Mouse (Mus musculus) 416B (cell line): ENCODE results near the gene Clic3.
A peak's percentile ranks its signal among the peaks of the same experiment; 100 is the strongest.

Experiments used
- DNase-seq: peaks from one replicate; pipeline ENCODE4 v3.0.0; 2011; ENCODE audit warnings: low read depth

Clic3 gene

DNA sequence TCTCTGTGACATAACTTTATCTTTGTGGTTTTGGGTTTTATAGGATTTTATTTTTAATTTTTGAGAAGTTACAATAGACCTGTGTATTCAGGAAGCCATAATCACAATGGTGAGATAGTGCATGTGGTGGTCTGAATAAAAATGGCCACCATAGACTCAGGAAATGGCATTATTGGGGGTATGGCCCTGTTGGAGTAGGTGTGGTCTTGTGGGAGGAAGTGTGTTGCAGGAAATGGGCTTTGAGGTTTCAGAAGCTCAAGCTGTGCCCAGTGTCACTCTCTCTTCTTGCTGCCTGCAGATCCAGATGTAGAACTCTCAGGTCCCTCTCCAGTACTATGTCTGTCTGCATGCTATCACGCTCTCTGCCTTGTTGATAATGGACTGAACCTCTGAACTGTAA lies 23.9 kb downstream of the Clic3 start:
- peak; percentile 83 for DNase-seq

DNA sequence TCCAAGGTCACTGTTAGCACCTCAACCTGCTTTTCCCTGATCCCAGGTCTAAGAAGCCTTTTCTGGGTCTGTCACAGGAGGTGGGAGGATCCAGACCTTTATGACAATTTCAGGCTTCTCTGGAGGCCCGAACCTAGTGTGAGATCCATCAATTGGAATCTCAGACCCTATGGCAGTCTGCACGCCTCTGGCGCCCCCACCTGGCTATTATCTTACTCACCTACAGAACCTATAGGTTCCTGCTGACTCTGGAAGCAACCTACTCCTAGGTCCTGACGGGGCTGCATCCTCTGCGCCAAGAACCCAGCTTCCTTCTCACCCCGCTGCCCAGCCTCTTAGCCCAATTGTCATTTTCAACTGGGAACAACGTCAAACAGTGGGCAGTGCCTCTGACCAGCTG lies 26.3 kb downstream of the Clic3 start:
- DNase-seq = peak; percentile 85

DNA sequence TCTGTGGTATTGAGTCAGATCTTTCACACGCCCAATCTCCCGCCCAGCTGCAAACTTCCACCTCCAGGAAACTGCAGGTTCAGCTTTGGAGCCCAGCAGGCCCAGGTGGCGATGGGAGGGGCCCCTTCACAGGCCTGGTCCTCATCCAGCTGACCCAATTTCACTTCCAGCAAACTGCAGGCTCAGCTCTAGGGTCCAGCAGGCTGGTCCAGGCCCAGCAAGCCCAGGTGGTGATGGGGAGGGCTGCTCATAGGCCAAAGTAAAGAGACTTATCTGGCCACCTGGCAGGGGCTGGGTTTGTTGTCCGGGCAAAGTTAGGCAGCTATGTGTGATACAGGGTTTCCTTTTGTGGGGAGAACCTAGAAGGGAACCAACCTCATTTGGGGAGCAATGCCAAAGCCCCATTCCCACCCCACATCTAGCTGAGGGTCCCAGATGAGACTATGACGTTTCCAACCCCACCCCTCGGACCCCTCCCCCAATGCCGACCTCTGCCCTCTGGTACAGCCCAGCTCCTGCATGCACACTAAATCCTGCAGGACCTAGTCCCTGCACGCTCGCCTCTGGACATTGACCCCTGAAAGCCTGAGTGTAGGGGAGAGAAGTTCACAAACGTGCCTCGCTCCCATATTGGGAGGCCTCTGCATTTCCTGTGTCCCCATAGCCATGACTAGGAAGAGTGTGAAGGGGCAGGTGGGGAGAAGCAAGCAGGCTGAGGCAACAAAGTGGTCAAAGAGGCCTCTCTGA lies 28.4 kb downstream of the Clic3 start:
- no peak for DNase-seq

DNA sequence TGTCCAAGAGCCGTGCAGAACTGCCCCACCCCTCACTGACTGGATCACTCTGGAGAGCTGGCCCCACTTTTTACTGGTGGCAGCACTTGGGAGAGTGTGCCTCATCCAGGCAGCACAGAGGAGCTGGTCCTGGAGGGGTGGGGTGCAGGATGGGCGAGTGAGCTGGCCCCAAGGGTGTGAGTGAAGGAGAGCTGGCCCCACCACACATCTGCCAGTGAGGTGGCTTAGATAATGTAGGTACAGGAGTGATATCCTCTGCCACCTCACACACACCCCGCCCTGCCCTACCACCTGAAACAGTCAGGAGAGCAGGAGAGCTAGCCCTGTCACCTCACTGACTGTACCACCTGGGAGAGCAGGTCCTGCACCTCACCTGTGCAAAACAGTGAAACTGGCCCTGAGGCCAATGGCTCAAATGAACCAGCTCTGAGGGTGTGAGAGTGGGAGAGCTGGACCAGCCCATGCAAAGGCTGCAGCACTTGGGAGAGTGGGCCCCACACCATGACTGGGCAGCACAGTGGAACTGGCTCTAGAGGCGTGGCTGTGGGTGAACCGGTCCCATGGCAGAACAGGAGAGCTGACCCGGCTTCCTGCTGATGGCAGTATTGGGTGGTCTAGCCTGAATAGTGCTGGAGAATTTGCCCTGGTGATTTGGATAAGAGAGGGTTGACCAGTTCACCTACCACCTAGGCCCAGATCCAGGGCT lies 31.5 kb downstream of the Clic3 start:
- no peak for DNase-seq

DNA sequence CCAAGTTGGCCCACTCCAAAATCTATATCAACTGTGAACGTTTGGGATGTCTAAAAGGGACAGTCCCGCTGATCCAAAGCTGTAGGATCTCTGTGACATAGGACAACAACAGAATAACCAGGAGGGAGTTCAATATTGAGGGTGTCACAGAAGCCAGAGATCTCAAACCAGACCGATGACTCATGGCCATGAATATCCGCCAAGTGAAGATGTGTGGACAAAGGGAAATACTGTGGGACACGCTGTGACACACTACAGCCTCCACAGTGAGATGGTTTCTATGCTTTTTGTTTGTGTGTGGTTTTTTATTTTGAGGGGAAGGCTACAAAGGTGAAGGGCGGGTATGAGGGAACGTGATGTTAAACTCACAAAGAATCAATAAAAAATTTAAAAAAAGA lies 32.0 kb downstream of the Clic3 start:
- peak; percentile 65 for DNase-seq

DNA sequence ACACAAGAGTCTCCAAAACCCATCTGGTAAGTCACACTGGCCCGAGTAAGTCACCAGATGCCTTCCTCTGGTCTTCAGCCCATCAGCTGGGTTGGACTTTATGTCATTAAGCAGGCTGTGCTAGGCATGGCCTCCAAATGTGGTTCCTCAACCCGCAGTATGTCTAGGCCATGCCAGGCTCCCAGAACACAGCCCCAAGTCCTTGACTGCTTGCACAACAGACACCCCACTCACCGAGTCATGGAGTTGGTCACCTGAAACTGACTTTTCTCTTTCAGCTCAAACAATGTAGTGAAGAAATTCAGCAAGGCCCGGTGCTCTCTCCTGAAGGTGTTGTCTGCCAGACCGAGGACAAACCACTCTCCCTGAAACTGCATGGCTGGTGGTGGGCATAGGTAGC lies 36.4 kb downstream of the Clic3 start:
- DNase-seq = no peak

DNA sequence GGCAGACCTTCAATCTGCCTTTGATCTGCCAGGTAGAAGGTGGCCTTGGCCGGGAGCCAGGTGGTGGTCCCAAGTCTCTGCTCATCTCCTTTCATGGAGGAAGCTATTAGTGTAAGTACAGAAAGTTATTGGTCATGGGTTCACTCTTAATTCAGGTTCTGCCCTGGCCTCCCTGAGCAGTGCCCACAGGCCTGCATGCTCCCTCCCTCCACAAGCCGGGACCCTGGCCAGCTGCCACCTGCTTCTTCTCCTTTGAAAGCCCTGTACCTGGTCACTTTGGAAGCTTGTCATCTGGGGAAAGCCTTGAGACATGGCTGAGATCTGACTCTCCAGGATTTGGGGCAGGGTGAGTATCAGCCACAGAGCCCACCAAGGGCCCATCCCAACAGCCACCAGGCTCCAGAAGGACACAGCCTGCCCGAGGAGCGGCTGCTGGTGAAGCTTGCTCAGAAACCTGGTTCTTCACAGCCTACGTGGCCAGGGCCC lies 36.9 kb downstream of the Clic3 start, which contains the start of gene Lcn12:
Gene Lcn12 (minus strand): TSS at position 436 of the 486 bp plus-strand sequence.
- no peak for DNase-seq

DNA sequence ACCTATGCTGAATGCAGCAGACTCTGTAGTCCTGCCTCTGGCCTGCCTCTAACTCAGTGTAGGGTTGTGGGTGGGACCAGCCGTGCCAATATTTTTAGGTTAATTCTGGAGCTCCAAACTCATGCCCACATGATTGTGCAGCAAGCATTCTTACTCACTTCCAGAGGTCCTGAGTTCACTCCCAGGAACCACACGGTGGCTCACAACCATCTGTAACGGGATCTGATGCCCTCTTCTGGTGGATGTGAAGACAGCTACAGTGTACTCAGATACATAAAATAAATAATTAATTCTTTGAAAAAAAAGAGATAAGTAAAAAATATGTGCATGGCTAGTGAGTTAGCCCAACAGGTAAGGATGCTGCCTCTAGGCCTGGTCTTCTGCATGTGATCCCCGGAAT lies 39.8 kb downstream of the Clic3 start:
- DNase-seq = peak; percentile 87

DNA sequence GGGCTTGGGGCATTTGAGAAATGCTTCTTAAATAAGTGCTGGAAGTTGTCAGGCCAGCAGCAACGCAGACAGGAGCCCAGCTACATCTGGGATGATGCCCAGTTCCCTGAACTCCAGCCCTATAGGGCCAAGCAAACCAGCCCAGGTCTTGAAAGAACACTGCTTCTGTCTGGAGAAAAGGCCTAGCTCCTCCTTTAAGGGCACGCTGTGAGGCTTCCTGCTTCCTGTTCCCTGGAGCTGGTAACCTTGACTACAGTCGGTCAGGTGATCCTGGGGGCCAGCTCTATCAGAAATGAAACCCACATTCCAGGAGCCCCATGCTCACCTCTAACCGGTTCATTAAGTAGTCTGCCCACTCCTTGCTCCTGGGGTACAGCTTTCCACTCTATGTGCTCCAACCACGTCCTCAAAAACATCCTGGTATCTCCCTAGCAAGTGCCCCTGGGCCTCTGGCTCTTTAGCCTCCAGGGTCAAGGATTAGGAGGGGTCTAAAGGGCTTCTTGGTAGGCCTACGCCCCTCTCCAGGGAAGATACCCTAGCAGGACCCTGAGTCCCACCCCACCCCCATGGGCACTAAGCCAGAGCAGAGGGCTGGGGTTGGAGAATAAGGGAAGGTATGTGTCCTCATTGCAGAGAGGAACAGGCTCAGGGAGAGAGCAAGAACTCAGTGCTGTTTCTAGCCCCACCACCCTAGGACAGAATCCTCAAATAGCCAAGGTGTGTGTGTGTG lies 41.4 kb downstream of the Clic3 start:
- peak; percentile 82 for DNase-seq

DNA sequence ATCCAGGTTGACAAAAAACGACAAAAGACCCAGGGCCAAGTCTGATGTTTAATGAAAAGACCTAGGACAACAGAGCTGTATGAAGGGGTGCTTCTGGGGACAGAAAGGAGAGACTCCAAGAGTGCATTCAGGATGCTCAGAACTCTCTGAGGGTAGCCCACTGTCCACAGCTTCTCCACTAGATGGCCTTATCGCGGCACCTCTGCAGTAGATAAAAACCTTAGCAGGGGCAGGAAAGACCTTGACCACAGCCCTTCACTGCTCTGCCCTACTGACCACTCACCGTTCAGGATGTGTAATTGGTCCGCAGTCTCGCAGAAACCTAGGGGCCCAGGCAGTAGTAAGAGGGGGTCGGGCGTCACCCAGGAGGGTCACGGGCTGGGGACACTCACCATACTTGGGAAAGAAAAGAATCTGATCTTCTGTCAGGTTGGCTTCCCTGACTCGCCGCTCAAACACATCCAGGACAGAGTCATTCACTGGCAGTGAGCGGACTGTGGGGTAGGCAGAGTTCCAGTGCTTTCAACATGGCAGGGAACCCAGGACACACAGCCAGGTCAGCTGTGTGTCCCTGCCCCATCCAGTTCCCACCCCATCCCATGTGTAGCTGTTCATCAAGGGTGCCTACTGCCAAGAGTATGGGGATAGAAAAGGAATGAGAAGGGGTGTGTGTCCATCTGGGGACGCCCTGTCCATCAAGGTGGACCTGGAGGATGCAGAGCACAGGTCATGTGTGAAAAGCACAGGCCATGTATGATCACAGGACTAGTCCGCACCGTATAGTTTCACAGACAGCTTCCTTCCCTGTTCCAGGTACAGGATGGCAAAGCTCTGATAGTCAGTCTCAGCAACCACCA lies 42.2 kb downstream of the Clic3 start:
- DNase-seq = peak; percentile 70

DNA sequence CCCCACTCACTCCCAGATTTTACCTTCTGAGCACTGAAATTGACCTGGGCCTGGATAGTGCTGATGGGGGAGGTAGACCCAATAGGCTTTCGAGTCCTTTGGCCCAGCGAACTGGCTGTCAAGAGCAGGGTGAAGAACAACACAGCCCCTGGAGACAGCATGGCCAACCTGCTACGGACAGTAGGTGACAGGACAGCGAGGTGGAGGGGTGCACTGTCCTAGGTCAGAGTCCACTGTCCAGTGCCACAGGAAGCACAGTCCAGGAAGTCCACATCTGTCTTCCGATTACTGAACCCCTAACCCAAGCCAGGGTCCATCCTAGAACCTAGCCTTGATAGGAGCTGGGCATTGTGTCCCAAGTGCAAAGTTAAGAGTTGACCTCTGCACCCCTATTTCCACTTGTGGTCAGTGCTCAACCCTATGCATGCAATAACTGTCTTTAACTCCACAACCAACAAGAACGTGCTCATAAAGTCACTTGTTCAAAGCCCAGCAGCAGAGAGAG lies 43.5 kb downstream of the Clic3 start:
- DNase-seq = no peak

DNA sequence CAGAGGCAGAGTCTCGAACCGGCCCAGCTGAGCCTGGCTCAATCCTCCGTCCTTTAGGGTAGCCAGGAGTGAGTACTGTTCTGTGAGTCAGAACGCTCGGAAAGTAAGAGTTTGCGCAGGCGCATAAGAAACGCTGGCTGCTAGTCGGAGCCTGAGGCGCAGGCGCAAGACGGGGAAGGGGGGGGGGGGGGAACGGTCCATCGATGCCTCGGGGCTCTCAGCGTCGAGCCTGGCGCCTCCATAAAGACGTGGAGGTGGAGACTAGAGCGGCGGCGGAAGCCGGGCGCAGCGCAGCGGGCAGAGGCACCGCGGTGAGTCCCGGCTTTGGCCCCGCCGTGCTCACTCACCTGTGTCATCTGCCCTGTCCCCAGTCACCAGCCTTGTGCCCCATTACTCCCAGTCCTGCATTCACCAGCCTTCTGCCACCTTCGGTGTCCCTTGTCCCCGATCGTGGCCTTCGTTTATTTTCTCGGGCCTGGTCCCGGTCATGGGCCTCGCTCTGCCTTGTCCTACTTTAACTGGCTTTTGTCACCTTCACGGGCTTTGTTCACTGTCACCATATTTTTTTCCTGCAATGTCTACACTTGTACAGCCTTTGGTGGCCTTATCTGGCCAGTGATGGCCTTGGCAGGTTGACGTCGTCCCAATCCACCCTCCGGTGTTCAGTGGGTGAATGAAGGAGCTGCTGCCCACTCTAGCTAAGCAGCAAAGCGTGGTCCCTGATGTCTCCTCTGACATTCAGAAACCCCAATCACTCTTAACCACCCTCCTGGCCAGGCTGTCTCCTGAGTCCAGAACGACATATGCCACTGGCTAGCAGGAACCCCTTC lies 44.2 kb downstream of the Clic3 start, which contains the start of gene Fbxw5:
Gene Fbxw5 (plus strand): TSS at position 175 of the 830 bp plus-strand sequence.
- peak; percentile 96 for DNase-seq

DNA sequence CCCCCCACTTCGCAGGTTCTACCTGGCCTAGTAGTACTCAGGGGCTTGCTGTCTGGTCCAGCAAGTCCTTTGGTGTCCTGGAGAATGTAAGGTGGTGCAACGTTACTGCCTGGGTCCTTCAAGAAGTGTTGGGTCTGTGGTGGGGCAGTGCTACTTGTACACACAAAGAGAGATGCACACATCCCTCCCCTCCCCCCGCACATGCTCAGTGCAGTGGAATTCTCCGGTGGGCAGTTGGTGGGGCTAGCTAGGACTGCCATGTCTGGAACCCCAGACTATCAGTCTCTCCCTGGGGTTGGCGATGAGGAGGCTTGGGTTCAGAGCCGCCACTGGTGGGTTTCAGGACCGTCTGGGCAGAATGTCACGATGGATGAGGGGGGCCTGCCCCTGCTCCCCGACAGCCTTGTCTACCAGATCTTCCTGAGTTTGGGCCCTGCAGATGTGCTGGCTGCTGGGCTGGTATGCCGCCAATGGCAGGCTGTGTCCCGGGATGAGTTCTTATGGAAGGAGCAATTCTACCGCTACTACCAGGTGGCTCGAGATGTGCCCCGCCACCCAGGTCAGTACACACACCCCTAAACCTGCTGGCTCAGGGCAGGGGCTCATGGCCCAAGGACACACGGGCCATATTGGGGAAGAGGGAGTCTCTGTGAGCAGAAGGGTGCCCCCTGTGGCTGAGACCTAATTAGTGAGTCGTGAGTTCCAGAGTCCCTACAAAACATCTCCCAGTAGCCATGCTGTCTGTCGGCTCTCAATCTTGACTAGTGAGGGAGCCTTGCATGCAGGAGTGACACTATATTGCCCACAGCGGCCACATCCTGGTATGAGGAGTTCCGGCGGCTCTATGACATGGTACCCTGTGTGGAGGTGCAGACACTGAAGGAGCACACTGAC lies 45.2 kb downstream of the Clic3 start, which contains the start of gene C8g:
Gene C8g (minus strand): TSS at position 127 of the 894 bp plus-strand sequence.
- peak; percentile 32 for DNase-seq

DNA sequence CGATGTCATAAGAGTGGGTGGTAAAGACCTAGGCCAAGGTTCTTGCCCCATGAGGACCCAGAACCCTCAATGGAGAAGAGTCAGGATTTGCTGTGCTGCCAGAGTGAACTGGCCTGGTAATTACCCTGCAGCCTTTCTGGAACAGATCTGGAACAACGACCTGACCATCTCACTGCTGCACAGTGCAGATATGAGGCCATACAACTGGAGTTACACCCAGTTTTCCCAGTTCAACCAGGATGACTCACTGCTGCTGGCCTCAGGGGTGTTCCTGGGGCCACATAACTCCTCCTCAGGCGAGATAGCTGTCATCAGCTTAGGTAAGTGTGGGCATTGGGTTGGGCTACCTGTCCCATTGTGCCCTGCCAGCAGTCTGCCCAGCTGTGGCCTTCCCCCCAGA lies 46.1 kb downstream of the Clic3 start:
- peak; percentile 25 for DNase-seq

DNA sequence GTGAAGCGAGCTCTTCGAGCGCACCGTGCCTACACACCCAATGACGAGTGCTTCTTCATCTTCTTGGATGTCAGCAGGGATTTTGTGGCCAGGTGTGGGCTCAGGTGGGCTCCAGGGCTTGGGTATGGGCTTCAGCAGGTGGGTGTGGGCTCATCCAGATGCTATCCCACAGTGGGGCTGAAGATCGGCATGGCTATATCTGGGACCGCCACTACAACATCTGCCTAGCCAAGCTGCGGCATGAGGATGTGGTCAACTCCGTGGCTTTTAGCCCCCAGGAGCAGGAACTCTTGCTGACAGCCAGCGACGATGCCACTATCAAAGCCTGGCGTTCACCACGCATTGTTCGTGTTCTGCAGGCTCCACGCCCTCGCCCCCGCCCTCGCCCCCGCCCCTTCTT lies 47.9 kb downstream of the Clic3 start:
- peak; percentile 51 for DNase-seq

DNA sequence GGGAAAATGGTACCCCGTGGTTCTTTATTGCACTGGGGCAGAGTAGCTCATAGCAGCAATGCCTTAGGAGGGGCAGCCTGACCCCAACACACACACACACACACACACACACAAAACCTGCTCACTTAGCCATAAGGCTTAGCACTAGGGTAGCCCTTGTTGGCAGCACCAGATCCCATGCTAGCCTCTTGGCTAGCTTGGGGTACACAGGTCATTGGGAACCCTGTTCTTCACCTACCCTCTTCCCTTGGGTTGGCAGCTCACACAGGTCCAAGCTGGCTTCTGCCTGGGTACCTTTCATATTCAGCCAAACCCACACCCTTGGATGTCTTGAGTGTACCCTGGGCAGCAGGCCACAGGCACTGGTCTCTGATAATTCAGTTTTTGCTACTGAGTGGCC lies 48.4 kb downstream of the Clic3 start:
- DNase-seq = no peak

DNA sequence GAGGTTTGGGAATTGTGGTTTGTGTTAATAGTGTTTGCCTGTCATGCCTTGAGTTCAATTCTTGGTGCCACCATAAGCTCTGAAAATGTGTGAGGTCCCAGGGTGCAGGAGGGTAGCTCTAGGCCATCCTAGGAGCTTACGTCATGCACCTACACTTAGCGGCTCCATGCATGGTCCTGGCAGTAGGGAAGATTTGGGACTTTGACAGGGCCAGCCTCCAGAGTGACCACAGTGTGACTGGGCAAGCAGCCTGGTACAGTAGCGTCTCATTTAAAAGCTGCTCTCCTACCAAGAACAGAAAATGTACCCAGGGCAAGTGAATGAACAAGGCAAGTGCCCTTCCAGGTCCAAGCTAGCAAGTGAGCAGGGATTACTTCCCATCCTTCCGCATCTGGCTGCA lies 49.2 kb downstream of the Clic3 start:
- no peak for DNase-seq

DNA sequence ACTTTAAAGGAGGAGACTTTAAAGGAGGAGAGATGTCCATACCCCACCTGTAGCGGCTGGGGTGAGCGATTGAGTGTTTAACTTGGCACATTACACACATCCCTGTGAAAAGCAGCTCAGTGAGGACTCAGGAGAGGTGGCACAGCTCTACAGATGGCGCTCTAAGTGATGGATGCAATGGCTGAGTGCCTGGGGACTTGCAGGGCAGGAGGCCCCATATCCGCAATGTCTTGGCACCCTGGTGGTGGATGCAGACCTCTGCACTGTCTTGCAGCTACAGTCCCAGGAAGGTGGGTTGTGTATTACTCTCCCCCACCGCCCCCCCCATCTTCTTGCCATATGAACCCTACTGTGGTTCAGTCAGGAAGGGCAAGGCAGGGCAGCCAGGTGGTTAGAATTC lies 50.3 kb downstream of the Clic3 start:
- DNase-seq = peak; percentile 71
